Mouse (Mus musculus) hematopoietic multipotent progenitor cell, adult 10-12 weeks (in vitro differentiated cells): ENCODE measurements around the gene Gm21671. TPM values are rescaled to one million over a fixed set of nuclear protein-coding genes. Genes with fewer than 3 reads are reported as not detected.

Source experiments
- polyA plus RNA-seq: library from polyadenylated mRNA; stranded (reverse); fragments of >175 nt; gene quantifications from 2 replicates; pipeline ENCODE4 v1.2.3, GENCODE M21; 2012; ENCODE audit warnings: low replicate concordance

Gene Gm21671
- not detected in 2 replicates for polyA plus RNA-seq

GRCm38 (mm10) chr5:25954317-25954716, at the start of gene Gm21671:
Gene Gm21671 (minus strand): TSS chr5:25954417.

GRCm38 (mm10) chr5:25988550-25988949, 34.3 kb upstream of the Gm21671 start, which contains the start of gene Gm21698:
Gene Gm21698 (minus strand): TSS chr5:25988650.

GRCm38 (mm10) chr5:25972563-25972962, 18.3 kb upstream of the Gm21671 start, which contains the start of gene Gm21680:
Gene Gm21680 (minus strand): TSS chr5:25972663.

GRCm38 (mm10) chr5:25942281-25942680, 11.9 kb downstream of the Gm21671 start, which contains the start of gene Gm21663:
Gene Gm21663 (minus strand): TSS chr5:25942381.

Other genes starting within 250 kb of the Gm21671 start
- gene Xrcc2, start 248.6 kb downstream of the Gm21671 start, polyA plus RNA-seq = 0.85 and 2.2 TPM in 2 replicates
- 1.7 and 2.0 TPM in 2 replicates for gene Actr3b, start 194.4 kb downstream of the Gm21671 start, polyA plus RNA-seq
- gene Gm21663, start 12.0 kb downstream of the Gm21671 start, polyA plus RNA-seq = not detected in 2 replicates
- gene Gm21680, start 18.2 kb upstream of the Gm21671 start, polyA plus RNA-seq = not detected in 2 replicates
- 0.05 TPM in 1 of 2 replicates, not detected in the other for gene Gm21698, start 34.2 kb upstream of the Gm21671 start, polyA plus RNA-seq
- not detected in 2 replicates for gene Gm1979, start 50.4 kb upstream of the Gm21671 start, polyA plus RNA-seq
- not detected in 2 replicates for gene Gm5862, start 68.5 kb upstream of the Gm21671 start, polyA plus RNA-seq
- gene Speer4a, start 85.1 kb upstream of the Gm21671 start, polyA plus RNA-seq = not detected in 2 replicates
- not detected in 2 replicates for gene Gm7347, start 104.2 kb upstream of the Gm21671 start, polyA plus RNA-seq
- not detected in 2 replicates for gene Gm10471, start 134.9 kb upstream of the Gm21671 start, polyA plus RNA-seq
- gene 5031410I06Rik, start 150.9 kb upstream of the Gm21671 start, polyA plus RNA-seq = not detected in 2 replicates
- not detected in 2 replicates for gene Gm10220, start 167.0 kb upstream of the Gm21671 start, polyA plus RNA-seq